Mouse (Mus musculus) olfactory bulb, adult 2 months (tissue): Measurements from ENCODE around the gene Mypn. TPM values are rescaled to one million over a fixed set of nuclear protein-coding genes. Genes with fewer than 3 reads are reported as not detected.

ENCODE experiments used
- H3K27ac ChIP-seq: fragments of 200-500 bp; 2 replicates; pipeline ENCODE4 v1.5.1; 2012; ENCODE audit warnings: low read depth, low read length; ENCODE audit not compliant: insufficient read depth
- H3K4me1 ChIP-seq: fragments of 200-500 bp; 2 replicates; pipeline ENCODE4 v1.6.1; 2012; ENCODE audit warnings: low read length; ENCODE audit not compliant: control insufficient read depth, insufficient read depth
- H3K4me3 ChIP-seq: fragments of 200-500 bp; 2 replicates; pipeline ENCODE4 v1.5.1; 2012; ENCODE audit warnings: mild to moderate bottlenecking, low read depth, low read length, moderate library complexity; ENCODE audit not compliant: insufficient read depth
- CTCF ChIP-seq: fragments of 200-500 bp; IDR thresholded peaks from 2 replicates; pipeline ENCODE4 v1.5.1; 2012; ENCODE audit warnings: low read depth, mild to moderate bottlenecking, low read length, moderate library complexity; ENCODE audit not compliant: insufficient read depth
- POLR2A ChIP-seq: fragments of 200-500 bp; IDR thresholded peaks from 2 replicates; pipeline ENCODE4 v1.6.1; 2012; ENCODE audit warnings: mild to moderate bottlenecking, low read depth, low read length, moderate library complexity; ENCODE audit not compliant: insufficient read depth
- WGBS: fragments of 180-500 bp; shearing (Covaris S2); methylation state at CpG from one replicate; pipeline ENCODE4 v1.1.7; 2018; 5-methylcytosine and 5-hydroxymethylcytosine counted together
- polyA plus RNA-seq: library from polyadenylated mRNA; stranded (reverse); fragments of >200 nt; gene quantifications from 2 replicates; pipeline ENCODE4 v1.2.4, GENCODE M21; 2012; ENCODE audit warnings: low replicate concordance; ENCODE audit not compliant: missing spikeins, insufficient read depth, insufficient read length

The Mypn gene
- polyA plus RNA-seq, 1 experiment, result not detected

DNA sequence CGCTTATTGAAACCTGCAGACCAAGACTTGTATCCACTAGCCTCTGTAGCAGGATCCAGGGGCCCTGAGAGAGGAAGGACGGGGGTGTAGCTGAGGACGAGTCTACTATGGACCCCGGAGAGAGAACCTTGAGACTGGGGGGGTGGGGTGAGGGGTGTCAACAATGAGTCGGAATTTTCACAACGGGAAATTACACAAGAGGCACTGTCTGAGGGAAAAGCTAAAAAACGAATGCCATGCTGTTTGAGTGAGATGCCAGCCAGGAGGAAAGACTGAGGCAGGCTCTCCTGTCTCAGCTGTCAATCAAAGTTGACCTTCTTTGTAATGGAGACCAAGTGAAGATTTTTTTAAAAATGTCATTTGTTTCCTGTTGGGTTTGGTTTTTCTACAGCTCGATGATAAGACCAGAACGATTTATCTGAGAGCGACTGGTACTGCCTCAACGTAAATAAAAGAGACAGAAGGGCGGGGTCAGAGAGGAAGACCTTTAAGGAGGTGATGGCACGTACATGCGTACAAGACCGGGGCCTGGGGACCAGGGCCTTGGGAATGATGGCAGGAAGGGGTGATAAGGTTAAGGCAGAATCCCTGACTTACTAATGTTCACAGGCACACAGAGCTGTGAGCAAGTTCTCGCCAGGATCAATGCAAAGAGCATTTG is 37.9 kb downstream of the Mypn start:
- H3K4me3 ChIP-seq, result no peak overlapping the region
- no peaks in the 10 kb centered on the region for H3K4me1 ChIP-seq
- 90% methylated on average over 16 of the region's 16 CpGs for WGBS
- H3K27ac ChIP-seq, result no peak overlapping the region
- no peak for TF ChIP-seq CTCF
- TF ChIP-seq POLR2A, result no peak

DNA sequence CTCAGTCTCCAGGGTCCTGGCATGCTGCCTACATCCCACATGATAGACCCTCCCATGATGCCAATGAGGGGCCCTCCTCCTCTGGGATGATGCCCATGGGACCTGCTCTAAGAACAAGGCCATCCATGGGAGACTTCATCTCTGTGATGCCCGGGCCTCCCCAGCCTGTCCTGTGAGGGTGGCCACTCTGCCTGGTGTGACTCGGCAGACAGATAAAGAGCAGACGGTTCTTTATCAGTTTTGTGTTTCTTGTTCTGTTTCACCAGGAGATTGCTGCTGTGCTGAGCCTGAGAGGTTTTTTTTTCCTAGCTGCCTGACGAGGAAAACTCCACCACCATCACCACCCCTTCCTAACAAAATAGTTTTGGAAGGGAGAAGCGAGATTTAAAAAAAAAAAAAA is 42.5 kb downstream of the Mypn start:
- no peak overlapping the region for H3K4me3 ChIP-seq
- WGBS, result 74% methylated on average over 5 of the region's 5 CpGs
- TF ChIP-seq CTCF, result no peak
- TF ChIP-seq POLR2A, result no peak
- H3K27ac ChIP-seq, result no peak overlapping the region
- peaks cover 3% of the 10 kb centered on the region for H3K4me1 ChIP-seq

DNA sequence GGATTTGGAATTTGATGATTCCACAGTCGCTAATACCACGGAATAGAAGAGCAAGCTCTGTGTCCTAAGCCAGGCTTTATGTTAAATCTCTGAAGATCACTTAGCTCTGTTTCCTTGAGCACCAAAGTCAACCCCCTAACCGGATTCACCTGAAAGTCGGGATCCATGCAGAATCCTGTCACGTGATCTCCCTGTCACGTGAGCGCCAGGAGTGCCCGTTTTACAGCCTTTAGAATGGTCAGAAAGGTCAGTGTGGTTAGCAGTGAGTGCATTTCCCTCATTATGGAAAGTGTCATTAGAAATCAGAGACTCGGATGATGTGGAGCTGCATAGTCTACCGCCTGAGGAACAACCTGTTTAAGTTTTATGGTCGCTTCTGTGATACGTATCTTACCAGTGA is 43.1 kb downstream of the Mypn start:
- TF ChIP-seq CTCF, result no peak
- no peak for TF ChIP-seq POLR2A
- no peak overlapping the region for H3K4me3 ChIP-seq
- peaks cover 3% of the 10 kb centered on the region for H3K4me1 ChIP-seq
- no peak overlapping the region for H3K27ac ChIP-seq
- WGBS, result 79% methylated on average over 12 of the region's 12 CpGs

DNA sequence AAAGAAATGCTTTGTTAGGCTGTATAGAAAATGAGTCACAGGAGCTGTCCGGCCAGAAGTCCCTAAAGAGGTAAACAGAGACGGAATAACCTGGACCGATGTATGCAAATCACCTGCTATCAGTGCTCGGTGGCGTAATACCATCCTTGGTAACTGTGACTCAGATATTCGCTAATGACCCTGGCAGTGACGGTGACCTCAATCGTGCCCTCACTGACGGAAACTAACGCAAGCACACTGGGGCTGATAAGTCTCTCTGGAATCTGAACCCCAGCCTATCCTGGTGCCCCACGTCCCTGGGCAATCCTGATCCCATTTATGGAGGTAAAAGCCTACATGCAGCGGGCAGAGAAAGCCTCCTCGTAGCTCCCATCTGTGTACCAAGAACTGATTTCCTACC is 45.6 kb downstream of the Mypn start:
- H3K4me1 ChIP-seq, result peaks cover 3% of the 10 kb centered on the region
- H3K27ac ChIP-seq, result no peak overlapping the region
- H3K4me3 ChIP-seq, result no peak overlapping the region
- 91% methylated on average over 13 of the region's 13 CpGs for WGBS
- no peak for TF ChIP-seq POLR2A
- TF ChIP-seq CTCF, result no peak

DNA sequence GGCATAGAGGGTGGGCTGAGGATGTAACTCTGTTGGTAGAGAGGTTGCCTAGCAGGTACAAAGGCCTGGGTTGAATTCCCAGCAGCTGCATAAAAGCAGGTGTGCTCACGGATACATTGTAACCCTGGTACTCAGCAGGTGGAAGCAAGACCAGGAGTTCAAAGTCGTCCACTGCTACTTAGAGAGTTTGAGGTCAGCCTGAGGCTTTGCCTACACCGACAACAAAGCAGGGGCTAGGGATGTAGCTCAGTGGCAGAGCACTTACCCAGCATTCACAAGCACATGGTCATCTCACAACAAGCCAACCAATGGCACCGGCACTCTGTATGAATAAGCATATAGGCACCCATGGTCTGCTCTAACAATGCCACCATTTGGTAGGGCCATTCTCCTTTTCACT is 46.3 kb downstream of the Mypn start:
- peaks cover 3% of the 10 kb centered on the region for H3K4me1 ChIP-seq
- TF ChIP-seq CTCF, result no peak
- TF ChIP-seq POLR2A, result no peak
- 90% methylated on average over 4 of the region's 4 CpGs for WGBS
- H3K27ac ChIP-seq, result no peak overlapping the region
- no peak overlapping the region for H3K4me3 ChIP-seq

DNA sequence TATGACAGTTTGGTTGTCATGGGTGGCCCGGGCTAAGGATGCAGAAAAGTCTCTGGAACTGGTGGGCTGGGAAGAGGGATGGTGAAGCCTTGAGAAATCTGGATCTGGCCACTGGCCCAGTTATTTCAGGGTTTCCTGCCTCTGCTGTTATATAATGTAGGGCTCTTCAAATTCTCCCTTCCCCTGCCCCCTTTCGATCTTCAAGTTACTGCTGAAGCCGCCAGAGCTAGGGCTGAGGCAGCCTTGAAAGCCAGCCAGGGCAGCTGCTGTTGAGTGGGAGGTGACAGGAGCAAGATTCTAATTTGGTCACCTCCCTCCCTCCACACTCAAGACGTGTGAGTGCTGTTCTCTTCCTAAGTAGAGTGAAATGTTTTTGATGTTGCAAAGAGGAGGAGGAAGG is 46.8 kb downstream of the Mypn start:
- TF ChIP-seq CTCF, result no peak
- no peak for TF ChIP-seq POLR2A

DNA sequence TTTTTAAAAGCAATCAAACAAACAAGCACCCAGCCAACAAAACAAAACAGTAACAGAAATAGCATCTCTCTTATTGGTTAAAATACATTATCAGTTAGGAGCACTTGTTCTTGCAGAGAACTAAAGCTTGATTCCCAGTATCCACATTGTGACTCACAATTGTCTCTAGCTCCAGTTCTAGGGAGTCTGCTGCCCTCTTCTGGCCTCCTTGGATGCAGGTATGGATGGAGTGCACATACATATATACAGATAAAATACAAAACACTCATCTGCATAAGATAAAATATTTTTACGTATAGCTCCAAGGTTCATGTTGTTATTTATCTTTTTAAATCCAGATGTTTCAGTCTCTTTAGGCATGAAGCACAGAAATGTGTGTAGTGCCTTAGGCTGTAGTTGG is 47.4 kb downstream of the Mypn start:
- Histone ChIP-seq H3K27ac (no peak overlapping the region), H3K4me3 (no peak overlapping the region), H3K4me1 (peaks cover 3% of the 10 kb centered on the region)
- WGBS, result 98% methylated on average over 1 of the region's 1 CpGs
- no peak for TF ChIP-seq CTCF
- no peak for TF ChIP-seq POLR2A

More for the DNA sequence above, 46.8 kb downstream of the Mypn start:
- Histone ChIP-seq H3K4me3 (no peak overlapping the region), H3K27ac (no peak overlapping the region), H3K4me1 (peaks cover 3% of the 10 kb centered on the region)
- WGBS, result 27% methylated on average over 4 of the region's 4 CpGs

DNA sequence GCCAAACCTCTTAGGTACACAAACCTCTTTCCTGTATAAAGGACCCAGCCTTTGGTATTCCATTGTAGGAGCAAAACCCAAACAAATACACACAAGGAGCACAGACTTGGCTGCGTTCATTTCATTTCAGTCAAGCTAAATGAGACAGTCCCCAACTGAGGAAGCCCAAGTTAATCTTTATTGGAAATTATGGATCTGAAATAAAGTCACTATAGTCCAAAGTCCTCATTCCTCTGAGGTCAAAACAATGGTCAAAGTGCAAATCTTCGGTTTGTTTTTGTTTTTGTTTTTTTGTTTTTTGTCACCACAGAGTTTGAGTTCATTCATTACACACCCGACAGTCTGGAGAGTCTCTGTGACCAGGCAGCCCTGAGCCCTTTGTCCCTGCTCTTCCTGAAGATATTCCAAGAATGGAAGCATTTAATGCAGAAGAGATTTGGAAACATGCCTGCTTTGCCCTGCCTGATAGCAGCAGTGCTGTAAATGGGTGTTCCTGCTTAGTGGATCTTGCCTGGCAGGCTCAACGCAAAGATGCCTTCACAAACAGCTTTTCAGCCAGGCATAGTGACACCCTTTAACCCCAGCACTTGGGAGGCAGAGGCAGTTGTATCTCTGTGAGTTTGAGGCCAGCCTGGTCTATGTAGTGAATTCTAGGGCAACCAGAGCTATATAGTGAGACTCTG is 47.9 kb downstream of the Mypn start:
- Histone ChIP-seq H3K27ac (no peak overlapping the region), H3K4me3 (no peak overlapping the region), H3K4me1 (peaks cover 3% of the 10 kb centered on the region)
- 74% methylated on average over 4 of the region's 4 CpGs for WGBS
- TF ChIP-seq POLR2A (no peak), CTCF (no peak)

DNA sequence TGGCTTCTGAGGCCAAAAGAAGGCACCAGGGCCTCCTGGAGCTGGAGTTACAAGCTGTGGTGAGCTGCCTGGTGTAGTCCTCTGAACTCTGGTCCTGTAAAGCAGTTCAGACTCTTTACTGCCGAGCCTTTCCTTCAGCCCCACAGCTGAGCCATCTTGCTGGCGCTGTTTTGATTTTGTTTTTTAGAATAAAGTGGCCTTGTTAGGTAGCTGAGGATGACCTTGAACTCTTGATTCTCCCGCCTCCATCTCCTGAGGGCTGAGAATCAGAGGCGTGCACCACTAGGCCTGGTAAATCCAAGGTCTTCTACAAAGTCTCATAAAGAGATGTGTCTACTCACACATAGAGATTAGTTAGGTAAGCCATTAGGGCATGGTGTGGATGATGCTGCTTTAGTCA is 49.0 kb downstream of the Mypn start:
- TF ChIP-seq POLR2A (no peak), CTCF (no peak)
- H3K4me3 ChIP-seq, result no peak overlapping the region
- H3K27ac ChIP-seq, result no peak overlapping the region
- H3K4me1 ChIP-seq, result peaks cover 3% of the 10 kb centered on the region
- WGBS, result 96% methylated on average over 4 of the region's 4 CpGs

DNA sequence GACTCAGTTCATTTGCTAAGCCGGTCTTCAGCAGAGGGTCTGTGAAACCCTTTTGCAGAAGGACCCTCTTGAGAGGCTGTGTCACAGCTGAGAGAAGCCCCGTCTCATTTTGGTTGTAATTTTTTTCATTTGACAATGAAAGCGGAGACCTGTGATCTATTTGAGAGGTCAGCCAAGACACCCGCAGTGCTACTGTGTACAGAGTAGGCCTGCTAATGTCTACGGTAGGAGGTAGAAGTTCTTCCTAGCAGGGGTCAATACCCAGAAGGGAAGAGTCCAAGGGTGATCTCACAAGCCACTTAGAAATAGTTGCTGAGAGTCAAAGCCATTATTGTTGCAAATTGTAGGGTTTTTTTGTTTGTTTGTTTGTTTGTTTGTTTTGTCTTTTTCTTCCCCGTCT is 49.5 kb downstream of the Mypn start:
- no peak for TF ChIP-seq CTCF
- no peak for TF ChIP-seq POLR2A
- Histone ChIP-seq H3K4me1 (peaks cover 3% of the 10 kb centered on the region), H3K4me3 (no peak overlapping the region), H3K27ac (no peak overlapping the region)
- 87% methylated on average over 6 of the region's 6 CpGs for WGBS
